Mouse (Mus musculus): ENCODE measurements around the gene Adamtsl4. TPM values are rescaled to one million over a fixed set of nuclear protein-coding genes. Genes with fewer than 3 reads are reported as not detected.

Gene Adamtsl4
- polyA plus RNA-seq, 2 experiments from 2014 or later = 3.2 to 3.5 TPM

- ATAC-seq = no peak
Measured at GRCm38 (mm10) chr3:95698286-95698685, 10.6 kb upstream of the Adamtsl4 start.

GRCm38 (mm10) chr3:95696360-95696759 is 8.6 kb upstream of the Adamtsl4 start:
- ATAC-seq = no peak

- no peak for ATAC-seq
Measured at GRCm38 (mm10) chr3:95695796-95696195, 8.1 kb upstream of the Adamtsl4 start.

- no peak for ATAC-seq
Measured at GRCm38 (mm10) chr3:95694808-95695703, 7.3 kb upstream of the Adamtsl4 start.

- no peak for ATAC-seq
Measured at GRCm38 (mm10) chr3:95693821-95694807, 6.4 kb upstream of the Adamtsl4 start.

GRCm38 (mm10) chr3:95692677-95693076 is 5.0 kb upstream of the Adamtsl4 start:
- no peak for ATAC-seq

- ATAC-seq = peak; percentile 50
Measured at GRCm38 (mm10) chr3:95690552-95690951, 2.8 kb upstream of the Adamtsl4 start.

GRCm38 (mm10) chr3:95689940-95690339 is 2.2 kb upstream of the Adamtsl4 start:
- ATAC-seq = no peak

- ATAC-seq = no peak
Measured at GRCm38 (mm10) chr3:95689171-95689915, 1.6 kb upstream of the Adamtsl4 start.

- no peak for ATAC-seq
Measured at GRCm38 (mm10) chr3:95687168-95687523, 571 bp downstream of the Adamtsl4 start.

- ATAC-seq = no peak
Measured at GRCm38 (mm10) chr3:95686492-95687167, 1.1 kb downstream of the Adamtsl4 start.

GRCm38 (mm10) chr3:95685701-95686100 is 2.0 kb downstream of the Adamtsl4 start:
- ATAC-seq = no peak

- no peak for ATAC-seq
Measured at GRCm38 (mm10) chr3:95685301-95685700, 2.4 kb downstream of the Adamtsl4 start.

GRCm38 (mm10) chr3:95684846-95685245 is 2.9 kb downstream of the Adamtsl4 start:
- no peak for ATAC-seq

GRCm38 (mm10) chr3:95682878-95683277 is 4.8 kb downstream of the Adamtsl4 start:
- no peak for ATAC-seq

- peak; percentile 69 for ATAC-seq
Measured at GRCm38 (mm10) chr3:95681365-95681764, 6.4 kb downstream of the Adamtsl4 start.

- ATAC-seq = no peak
Measured at GRCm38 (mm10) chr3:95680673-95681072, 7.0 kb downstream of the Adamtsl4 start.

- ATAC-seq = no peak
Measured at GRCm38 (mm10) chr3:95679551-95679950, 8.2 kb downstream of the Adamtsl4 start.

- no peak for ATAC-seq
Measured at GRCm38 (mm10) chr3:95677420-95678090, 10.2 kb downstream of the Adamtsl4 start.

GRCm38 (mm10) chr3:95676745-95677419 is 10.8 kb downstream of the Adamtsl4 start:
- no peak for ATAC-seq
